Mouse (Mus musculus): ENCODE results near the gene Rnaseh2b.

The Rnaseh2b gene

GRCm38 (mm10) chr14:62322581-62323344 lies 30.4 kb downstream of the Rnaseh2b start:
- no peak for DNase-seq (ENCODE audit: low spot score)

GRCm38 (mm10) chr14:62323457-62323856 lies 31.1 kb downstream of the Rnaseh2b start:
- no peak for DNase-seq (ENCODE audit: low spot score)

- no peak for DNase-seq (ENCODE audit: low spot score)
Measured at GRCm38 (mm10) chr14:62324943-62325342, 32.6 kb downstream of the Rnaseh2b start.

GRCm38 (mm10) chr14:62326026-62326425 lies 33.6 kb downstream of the Rnaseh2b start:
- no peak for DNase-seq (ENCODE audit: low spot score)

GRCm38 (mm10) chr14:62327171-62327570 lies 34.8 kb downstream of the Rnaseh2b start:
- DNase-seq (ENCODE audit: low spot score): no peak

- DNase-seq (ENCODE audit: low spot score): no peak
Measured at GRCm38 (mm10) chr14:62328606-62329005, 36.2 kb downstream of the Rnaseh2b start.

GRCm38 (mm10) chr14:62329631-62330030 lies 37.2 kb downstream of the Rnaseh2b start:
- no peak for DNase-seq (ENCODE audit: low spot score)

- peak; percentile 26 for DNase-seq (ENCODE audit: low spot score)
Measured at GRCm38 (mm10) chr14:62331457-62331856, 39.1 kb downstream of the Rnaseh2b start.

- peak; percentile 88 for DNase-seq (ENCODE audit: low spot score)
Measured at GRCm38 (mm10) chr14:62331866-62332619, 39.7 kb downstream of the Rnaseh2b start.

GRCm38 (mm10) chr14:62333909-62334687 lies 41.7 kb downstream of the Rnaseh2b start:
- peak; percentile 18 for DNase-seq (ENCODE audit: low spot score)

- DNase-seq (ENCODE audit: low spot score): no peak
Measured at GRCm38 (mm10) chr14:62339196-62339595, 46.8 kb downstream of the Rnaseh2b start.

GRCm38 (mm10) chr14:62341887-62342642 lies 49.7 kb downstream of the Rnaseh2b start:
- DNase-seq (ENCODE audit: low spot score): no peak

- DNase-seq (ENCODE audit: low spot score): no peak
Measured at GRCm38 (mm10) chr14:62342643-62343144, 50.3 kb downstream of the Rnaseh2b start.

GRCm38 (mm10) chr14:62346570-62346969 lies 54.2 kb downstream of the Rnaseh2b start:
- peak; percentile 54 for DNase-seq (ENCODE audit: low spot score)

GRCm38 (mm10) chr14:62347103-62347502 lies 54.7 kb downstream of the Rnaseh2b start:
- DNase-seq (ENCODE audit: low spot score): no peak

- DNase-seq (ENCODE audit: low spot score): no peak
Measured at GRCm38 (mm10) chr14:62349786-62350185, 57.4 kb downstream of the Rnaseh2b start.

- DNase-seq (ENCODE audit: low spot score): no peak
Measured at GRCm38 (mm10) chr14:62350186-62350585, 57.8 kb downstream of the Rnaseh2b start.

- no peak for DNase-seq (ENCODE audit: low spot score)
Measured at GRCm38 (mm10) chr14:62350890-62351289, 58.5 kb downstream of the Rnaseh2b start.

GRCm38 (mm10) chr14:62353372-62353771 lies 61.0 kb downstream of the Rnaseh2b start:
- no peak for DNase-seq (ENCODE audit: low spot score)

- DNase-seq (ENCODE audit: low spot score): no peak
Measured at GRCm38 (mm10) chr14:62353793-62354192, 61.4 kb downstream of the Rnaseh2b start.

- DNase-seq (ENCODE audit: low spot score): no peak
Measured at GRCm38 (mm10) chr14:62355201-62355600, 62.8 kb downstream of the Rnaseh2b start.

All from retina, embryonic 14.5 days (tissue).